Mouse (Mus musculus): ENCODE results near the gene Tapt1. TPM values are rescaled to one million over a fixed set of nuclear protein-coding genes. Genes with fewer than 3 reads are reported as not detected.
"Not testable (repeated sequence)": the region's sequence is repeated elsewhere in the genome, so short reads cannot be mapped to it uniquely, and the experiment has no call there.

Tapt1 gene
- total RNA-seq (2015; ENCODE audit: low replicate concordance), result 200 and 222 TPM in 2 replicates
- total RNA-seq (2017; ENCODE audit: low replicate concordance), result 235 and 267 TPM in 2 replicates

DNA sequence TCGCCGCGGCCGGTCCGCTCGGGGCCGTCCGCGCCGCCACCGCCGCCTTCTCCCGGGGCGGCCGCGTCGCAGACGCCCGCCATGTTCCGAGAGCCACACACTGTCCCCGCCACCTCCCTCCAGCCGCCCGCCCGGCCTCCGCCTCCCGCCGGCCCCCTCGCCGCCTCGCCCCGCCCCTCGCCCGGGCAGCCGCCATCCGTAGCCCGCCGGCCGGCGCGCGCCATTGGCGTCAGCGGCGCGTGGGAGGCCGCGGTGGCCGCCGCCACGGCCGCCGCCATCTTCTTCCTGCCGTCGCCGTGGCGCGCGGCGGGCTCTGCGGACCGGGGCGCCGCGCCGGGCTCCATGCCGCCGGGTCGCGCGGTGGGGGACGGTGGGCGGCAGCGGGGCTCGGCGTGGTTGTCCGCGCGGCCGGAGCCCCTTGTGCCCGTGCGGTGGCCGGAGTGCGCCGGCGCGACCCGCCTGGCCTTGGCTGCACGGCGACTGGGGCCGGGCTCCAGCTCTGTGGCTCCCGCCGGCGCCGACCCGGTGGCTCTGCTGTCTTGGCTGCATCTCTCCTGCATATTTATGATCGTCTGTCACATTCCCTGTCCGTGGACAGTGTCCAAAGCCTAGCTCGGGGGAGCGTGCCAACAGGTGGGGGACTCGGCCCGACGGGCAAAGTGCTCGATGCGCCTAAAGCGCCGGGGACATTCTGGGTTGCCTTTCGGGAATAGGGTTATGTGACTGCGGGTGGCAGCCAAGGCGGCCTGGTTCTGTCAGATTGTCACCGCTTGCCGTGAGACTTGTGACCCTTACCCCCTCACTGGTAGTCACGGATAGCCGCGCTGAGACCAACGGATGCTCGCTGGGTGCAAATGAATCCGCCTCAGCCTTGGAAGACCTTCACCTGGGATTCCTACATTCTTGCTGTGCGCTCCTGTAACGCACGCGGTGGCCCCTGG lies at the start of gene Tapt1:
Gene Tapt1 (minus strand): TSS at position 106 of the 941 bp plus-strand sequence.
- ATAC-seq (replicated peaks; ENCODE audit: low FRiP score, poor library complexity, severe bottlenecking), result peak; percentile 69

- ATAC-seq (replicated peaks; ENCODE audit: low FRiP score, poor library complexity, severe bottlenecking), result no peak
Observed at GRCm38 (mm10) chr5:44271564-44271963, 45.1 kb upstream of the Tapt1 start.

GRCm38 (mm10) chr5:44268524-44268923 lies 42.1 kb upstream of the Tapt1 start:
- ATAC-seq (replicated peaks; ENCODE audit: low FRiP score, poor library complexity, severe bottlenecking), result not testable (repeated sequence)

DNA sequence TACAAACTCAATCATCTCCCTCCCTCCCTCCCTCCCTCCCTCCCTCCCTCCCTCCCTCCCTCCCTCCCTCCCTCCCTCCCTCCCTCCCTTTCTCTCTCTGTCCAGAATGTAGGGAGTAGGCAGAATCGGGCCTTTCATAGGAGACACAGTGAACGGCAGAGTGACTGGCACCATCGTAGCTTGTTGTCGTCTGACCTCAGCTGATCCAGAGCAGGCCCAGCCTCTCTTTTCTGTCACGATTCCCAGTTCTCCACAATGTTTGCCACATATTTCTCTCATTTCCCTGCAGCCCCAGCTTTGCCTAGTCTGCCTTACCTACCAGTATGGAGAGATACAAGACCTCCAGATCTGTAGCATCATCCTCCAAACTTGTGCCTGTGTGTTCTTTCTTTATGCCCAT lies 35.3 kb upstream of the Tapt1 start:
- ATAC-seq (replicated peaks; ENCODE audit: low FRiP score, poor library complexity, severe bottlenecking), result no peak

DNA sequence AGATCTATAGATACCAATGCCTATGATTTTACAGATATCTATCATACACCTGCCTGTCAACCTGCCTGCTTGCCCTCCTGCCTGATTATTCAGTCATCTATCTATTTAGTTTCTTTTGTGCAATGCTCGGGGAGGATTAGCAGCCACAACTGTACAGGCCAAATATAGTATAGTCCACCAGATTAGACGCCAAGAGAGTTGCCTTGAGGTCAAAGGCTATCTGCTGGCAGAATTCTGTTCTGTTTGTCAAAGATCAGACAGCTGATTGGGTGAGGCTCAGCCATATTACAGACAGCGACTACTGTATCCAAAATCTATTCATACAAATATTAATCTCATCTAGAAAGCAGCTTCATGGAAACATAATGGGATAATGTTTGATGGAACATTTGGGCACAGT lies 34.7 kb upstream of the Tapt1 start:
- no peak for ATAC-seq (replicated peaks; ENCODE audit: low FRiP score, poor library complexity, severe bottlenecking)

DNA sequence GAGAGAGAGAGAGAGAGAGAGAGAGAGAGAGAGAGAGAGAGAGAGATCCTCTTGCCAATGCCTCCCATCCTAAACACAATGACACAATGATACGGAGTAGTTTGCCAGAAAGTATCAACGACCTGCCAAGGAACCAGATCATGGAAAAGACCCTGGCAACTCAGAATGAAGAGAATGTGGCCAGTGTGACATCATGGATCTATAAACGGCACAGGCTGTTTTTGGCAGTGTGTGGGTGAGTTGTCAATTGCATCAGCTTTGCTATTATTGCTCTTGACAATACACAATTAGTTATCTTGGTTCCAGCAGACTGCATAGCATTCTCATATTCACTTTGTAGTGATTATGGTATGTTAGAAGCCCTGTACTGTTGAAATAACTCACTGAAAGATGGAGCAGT lies 33.3 kb upstream of the Tapt1 start:
- ATAC-seq (replicated peaks; ENCODE audit: low FRiP score, poor library complexity, severe bottlenecking), result no peak

GRCm38 (mm10) chr5:44258163-44258562 lies 31.7 kb upstream of the Tapt1 start:
- no peak for ATAC-seq (replicated peaks; ENCODE audit: low FRiP score, poor library complexity, severe bottlenecking)

GRCm38 (mm10) chr5:44257401-44257800 lies 31.0 kb upstream of the Tapt1 start:
- no peak for ATAC-seq (replicated peaks; ENCODE audit: low FRiP score, poor library complexity, severe bottlenecking)

DNA sequence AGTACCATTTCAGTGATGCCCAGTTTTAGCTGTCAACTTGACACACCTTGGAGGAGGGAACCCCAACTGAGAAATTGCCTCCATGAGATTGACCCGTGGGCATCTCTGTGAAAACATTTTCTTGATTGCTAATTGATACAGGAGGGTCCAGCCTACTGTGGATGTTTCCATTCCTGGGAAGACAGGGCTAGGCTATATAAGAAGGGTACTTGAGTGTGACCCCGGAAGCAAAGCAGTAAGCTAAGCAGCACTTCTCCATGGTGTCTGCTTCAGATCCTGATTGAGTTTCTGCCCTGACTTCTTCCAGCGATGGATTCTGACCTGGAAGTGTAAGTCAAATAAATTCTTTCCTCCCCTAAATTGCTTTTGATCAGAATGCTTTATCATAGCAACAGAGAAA lies 30.1 kb upstream of the Tapt1 start:
- ATAC-seq (replicated peaks; ENCODE audit: low FRiP score, poor library complexity, severe bottlenecking), result no peak

DNA sequence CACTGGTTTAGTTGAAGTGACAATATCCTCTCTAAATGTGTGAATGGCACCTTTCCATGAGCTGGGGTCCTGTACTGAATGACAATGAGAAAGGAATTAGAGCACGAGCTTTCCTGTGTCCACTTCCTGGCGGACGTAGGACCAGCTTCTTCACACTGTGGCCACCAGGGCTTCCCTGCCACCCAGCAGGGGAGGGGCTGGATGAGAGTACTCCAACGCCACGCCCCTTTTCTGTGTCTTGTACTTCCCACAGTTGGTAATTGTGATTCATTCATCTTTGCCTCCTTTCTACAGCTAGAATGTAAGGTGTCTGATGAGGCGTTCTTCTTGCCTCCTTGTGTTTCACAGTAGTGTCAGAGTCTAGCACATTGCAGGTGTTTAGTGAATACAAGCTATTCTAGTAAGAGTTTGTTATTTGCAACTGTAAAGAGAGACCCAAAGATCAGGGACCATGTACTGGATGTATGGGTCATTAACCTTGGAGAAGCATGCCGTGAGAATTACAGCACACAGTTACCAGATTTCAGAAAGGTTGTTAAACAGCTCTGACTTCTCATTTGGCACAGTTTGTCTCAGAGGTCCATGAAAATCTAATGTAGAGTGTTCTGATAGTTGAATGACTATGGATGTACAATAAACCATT lies 29.5 kb upstream of the Tapt1 start:
- ATAC-seq (replicated peaks; ENCODE audit: low FRiP score, poor library complexity, severe bottlenecking), result no peak

- ATAC-seq (replicated peaks; ENCODE audit: low FRiP score, poor library complexity, severe bottlenecking), result no peak
Observed at GRCm38 (mm10) chr5:44253449-44253848, 27.0 kb upstream of the Tapt1 start.

DNA sequence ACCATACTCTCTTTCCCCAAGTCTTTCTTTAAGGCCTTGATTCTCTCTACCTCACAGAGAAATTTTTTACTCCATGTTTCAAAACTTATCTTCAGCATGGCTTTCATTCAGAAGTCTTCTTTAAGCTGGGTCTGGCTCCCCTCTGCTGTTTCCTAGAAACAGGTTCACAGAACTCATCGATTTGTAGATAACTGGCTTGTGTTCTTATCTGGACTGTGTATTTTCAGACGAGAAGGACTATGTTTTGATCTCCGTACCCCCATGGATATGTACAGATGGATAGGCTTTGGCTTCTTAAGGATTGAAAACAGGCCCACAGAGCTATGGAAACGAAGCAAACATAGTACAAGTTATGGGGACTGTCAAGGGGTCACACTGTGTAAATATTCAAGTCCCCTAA lies 26.0 kb upstream of the Tapt1 start:
- ATAC-seq (replicated peaks; ENCODE audit: low FRiP score, poor library complexity, severe bottlenecking), result no peak

- ATAC-seq (replicated peaks; ENCODE audit: low FRiP score, poor library complexity, severe bottlenecking), result no peak
Observed at GRCm38 (mm10) chr5:44250211-44250955, 24.0 kb upstream of the Tapt1 start.

GRCm38 (mm10) chr5:44249363-44249762 lies 22.9 kb upstream of the Tapt1 start:
- no peak for ATAC-seq (replicated peaks; ENCODE audit: low FRiP score, poor library complexity, severe bottlenecking)

GRCm38 (mm10) chr5:44246493-44247217 lies 20.2 kb upstream of the Tapt1 start:
- ATAC-seq (replicated peaks; ENCODE audit: low FRiP score, poor library complexity, severe bottlenecking), result no peak

- no peak for ATAC-seq (replicated peaks; ENCODE audit: low FRiP score, poor library complexity, severe bottlenecking)
Observed at GRCm38 (mm10) chr5:44244894-44245423, 18.5 kb upstream of the Tapt1 start.

DNA sequence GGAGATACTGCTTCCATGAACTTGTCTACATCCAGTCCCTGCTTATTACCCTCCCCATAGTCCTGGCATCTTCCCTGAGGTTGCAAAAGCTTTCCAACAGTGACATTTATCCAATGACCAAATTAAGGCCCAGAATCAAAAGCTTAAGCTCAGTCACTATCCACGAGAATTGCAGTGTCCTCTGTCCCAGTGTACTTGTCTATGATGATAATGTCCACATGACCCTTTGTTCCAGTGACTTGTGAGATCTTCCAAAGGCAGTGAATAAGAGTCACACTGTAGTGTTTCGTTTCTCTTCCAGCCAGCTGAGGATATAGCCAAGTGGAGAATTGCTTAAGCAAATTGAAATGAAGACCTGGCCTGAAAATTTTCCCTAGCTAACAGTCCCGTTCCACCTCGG lies 16.4 kb upstream of the Tapt1 start:
- no peak for ATAC-seq (replicated peaks; ENCODE audit: low FRiP score, poor library complexity, severe bottlenecking)

DNA sequence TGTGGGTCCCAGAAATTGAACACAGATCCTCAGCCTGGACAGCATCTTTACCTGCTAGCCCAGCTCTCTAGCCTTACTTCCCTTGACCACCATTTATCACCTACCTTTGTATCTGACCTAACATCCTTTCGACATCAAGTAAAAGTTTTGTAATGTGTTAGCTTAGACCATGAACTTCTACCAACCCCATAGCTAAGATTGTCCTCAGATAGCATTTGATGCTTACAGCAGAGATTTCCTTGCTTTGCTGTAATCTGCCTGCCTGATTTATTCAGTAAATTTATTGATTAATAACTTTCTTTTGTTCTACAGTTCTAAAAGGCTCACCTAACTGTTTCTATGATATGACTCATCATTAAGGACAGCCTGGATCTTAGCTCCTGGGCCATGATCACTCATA lies 15.3 kb upstream of the Tapt1 start:
- no peak for ATAC-seq (replicated peaks; ENCODE audit: low FRiP score, poor library complexity, severe bottlenecking)

Measured in erythroid progenitor cell, adult 5-6 weeks (primary cell).